Mouse (Mus musculus) layer of hippocampus, postnatal 10 days (tissue): Measurements from ENCODE around the gene Vmn1r91. TPM values are rescaled to one million over a fixed set of nuclear protein-coding genes. Genes with fewer than 3 reads are reported as not detected.
"Not testable (repeated sequence)": the region's sequence is repeated elsewhere in the genome, so short reads cannot be mapped to it uniquely, and the experiment has no call there.

ENCODE experiments used
- DNase-seq, 2 experiments: peaks; one replicate each; pipeline ENCODE4 v3.0.0; 2021; ENCODE audit warnings: low spot score in 2 of 2
- long read RNA-seq: library from polyadenylated mRNA; stranded (forward); transcript quantifications from one replicate; pipeline ENCODE4 v2.0.0, GENCODE M21; 2023
- total RNA-seq, 2 experiments: library from RNA; stranded (reverse); gene quantifications; 2 replicates each; pipeline ENCODE4 v1.2.3; 2021

Vmn1r91 gene
- not detected for total RNA-seq
- long read RNA-seq: 0 reads

GRCm38 (mm10) chr7:20099380-20099779 lies at the start of gene Vmn1r91:
TSS of gene Vmn1r91 (plus strand) at chr7:20099680.
- not testable (repeated sequence) for DNase-seq

- DNase-seq: not testable (repeated sequence)
These were observed 35.4 kb upstream of the Vmn1r91 start for GRCm38 (mm10) chr7:20064100-20064499.

- DNase-seq: not testable (repeated sequence)
These were observed 21.4 kb upstream of the Vmn1r91 start for GRCm38 (mm10) chr7:20078118-20078517.

DNA sequence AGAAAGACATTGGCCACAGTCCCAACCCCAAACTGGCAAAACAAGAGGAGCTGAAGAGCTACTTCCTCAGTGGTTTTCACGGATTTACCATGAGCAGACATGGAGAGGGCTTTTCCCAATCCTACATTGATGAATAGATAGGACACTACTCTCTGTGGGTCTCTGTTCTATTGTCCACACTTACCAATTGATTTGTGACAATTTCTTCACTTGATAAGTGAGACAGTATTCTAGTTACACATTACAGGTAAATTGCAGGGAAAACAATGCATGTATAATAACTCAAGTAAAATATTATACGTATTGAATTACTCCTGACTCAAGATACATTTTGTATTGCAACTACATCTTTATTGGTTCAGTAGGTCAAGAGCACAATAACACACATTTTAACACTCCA lies 23.0 kb downstream of the Vmn1r91 start, which contains the start of gene Gm16442:
Gene Gm16442 (minus strand): TSS at position 101 of the 400 bp plus-strand sequence.
- DNase-seq: not testable (repeated sequence)

DNA sequence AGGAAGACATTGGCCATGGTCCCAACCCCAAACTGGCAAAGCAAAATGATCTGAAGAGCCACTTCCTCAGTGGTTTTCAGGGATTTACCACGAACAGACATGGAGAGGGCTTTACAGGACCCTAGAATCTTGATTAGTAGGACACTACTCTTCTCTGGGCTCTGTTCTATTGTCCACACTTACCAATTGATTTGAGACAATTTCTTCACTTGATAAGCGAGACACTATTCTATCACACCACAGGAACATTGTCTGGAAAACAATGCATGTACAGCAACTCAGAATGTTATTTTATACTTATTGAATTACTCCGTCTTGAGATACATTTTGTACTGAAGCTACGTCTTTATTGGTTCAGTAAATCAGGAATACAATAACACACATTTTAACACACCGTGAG lies 39.5 kb downstream of the Vmn1r91 start, which contains the start of gene Vmn1r93:
Gene Vmn1r93 (minus strand): TSS at position 101 of the 400 bp plus-strand sequence.
- DNase-seq: not testable (repeated sequence)

Other genes starting within 250 kb of the Vmn1r91 start
- gene Gm19345, start 247.7 kb upstream of the Vmn1r91 start, total RNA-seq: 1 to 10 TPM; 5.1 to 5.4 TPM
- not detected for gene Ceacam16, start 238.4 kb upstream of the Vmn1r91 start, total RNA-seq
- not detected for gene Ceacam19, start 211.7 kb upstream of the Vmn1r91 start, total RNA-seq
- 10 to 100 TPM; 11.9 TPM for gene Pvr, start 178.5 kb upstream of the Vmn1r91 start, total RNA-seq
- gene Igsf23, start 148.9 kb upstream of the Vmn1r91 start, total RNA-seq: not detected
- gene Ceacam20, start 134.3 kb upstream of the Vmn1r91 start, total RNA-seq: not detected
- gene Nlrp9b, start 108.2 kb upstream of the Vmn1r91 start, total RNA-seq: not detected
- not detected for gene Gm16442, start 22.9 kb downstream of the Vmn1r91 start, total RNA-seq
- not detected for gene Vmn1r93, start 39.4 kb downstream of the Vmn1r91 start, total RNA-seq
- gene Vmn1r94, start 68.7 kb downstream of the Vmn1r91 start, total RNA-seq: not detected
- gene Vmn1r95, start 94.0 kb downstream of the Vmn1r91 start, total RNA-seq: not detected
- not detected for gene Gm6164, start 105.9 kb downstream of the Vmn1r91 start, total RNA-seq
- gene Gm4498, start 134.1 kb downstream of the Vmn1r91 start, total RNA-seq: not detected
- not detected for gene Gm5890, start 163.2 kb downstream of the Vmn1r91 start, total RNA-seq
- not detected for gene Gm4133, start 234.4 kb downstream of the Vmn1r91 start, total RNA-seq